Mouse (Mus musculus): ENCODE measurements at regions not wholly inside any gene's neighbourhood (a gene's known extent, or its start where the extent isn't known, plus 50 kb on each side); places are given as distances from the start of the nearest gene placed in this dataset.
A peak's percentile ranks its signal among the peaks of the same experiment; 100 is the strongest.

GRCm38 (mm10) chr14:25392412-25392811 is 66.6 kb upstream of the Zmiz1 start:
- DNase-seq (ENCODE audit: extremely low spot score, low read depth, low spot score), result no peak

DNA sequence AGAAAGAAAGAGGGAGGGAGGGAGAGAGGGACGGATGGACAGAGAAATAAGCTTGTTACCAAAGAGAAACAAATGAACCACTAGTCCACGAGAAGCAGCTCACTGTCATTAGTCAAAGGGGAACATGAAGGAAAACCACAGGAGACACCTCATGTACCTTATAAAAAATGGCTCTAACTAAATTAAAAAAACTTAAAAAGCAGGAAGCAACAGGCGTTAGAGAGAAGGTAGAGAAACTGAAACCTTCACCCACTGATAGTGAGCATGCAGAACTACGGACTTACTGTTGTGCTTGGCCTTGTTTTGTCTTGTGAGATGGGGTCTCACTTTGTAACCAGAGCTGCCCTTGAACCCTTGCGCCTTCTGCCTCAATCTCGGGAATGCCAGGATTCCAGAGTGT is 66.0 kb upstream of the Zmiz1 start:
- no peak for DNase-seq (ENCODE audit: extremely low spot score, low read depth, low spot score)

DNA sequence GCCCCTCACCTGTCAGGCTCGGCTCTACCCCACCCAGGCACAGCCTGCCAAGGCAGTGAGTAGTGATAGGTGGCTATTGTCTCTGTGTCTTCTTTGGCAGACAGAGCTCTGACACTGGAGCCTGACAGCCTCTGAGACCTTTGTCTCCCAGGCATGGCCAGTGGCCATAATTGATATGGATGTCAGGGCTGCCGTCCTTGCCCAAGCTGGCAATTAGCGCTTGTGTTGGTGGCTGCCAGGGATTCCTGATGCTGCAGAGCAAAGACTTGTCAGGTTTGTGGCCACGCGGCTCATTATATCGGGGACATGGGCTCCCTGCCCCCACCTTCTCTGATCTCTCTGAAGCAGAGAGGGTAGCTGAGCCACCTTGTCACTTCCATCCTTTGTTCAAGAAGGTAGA is 64.1 kb upstream of the Zmiz1 start:
- no peak for DNase-seq (ENCODE audit: extremely low spot score, low read depth, low spot score)

DNA sequence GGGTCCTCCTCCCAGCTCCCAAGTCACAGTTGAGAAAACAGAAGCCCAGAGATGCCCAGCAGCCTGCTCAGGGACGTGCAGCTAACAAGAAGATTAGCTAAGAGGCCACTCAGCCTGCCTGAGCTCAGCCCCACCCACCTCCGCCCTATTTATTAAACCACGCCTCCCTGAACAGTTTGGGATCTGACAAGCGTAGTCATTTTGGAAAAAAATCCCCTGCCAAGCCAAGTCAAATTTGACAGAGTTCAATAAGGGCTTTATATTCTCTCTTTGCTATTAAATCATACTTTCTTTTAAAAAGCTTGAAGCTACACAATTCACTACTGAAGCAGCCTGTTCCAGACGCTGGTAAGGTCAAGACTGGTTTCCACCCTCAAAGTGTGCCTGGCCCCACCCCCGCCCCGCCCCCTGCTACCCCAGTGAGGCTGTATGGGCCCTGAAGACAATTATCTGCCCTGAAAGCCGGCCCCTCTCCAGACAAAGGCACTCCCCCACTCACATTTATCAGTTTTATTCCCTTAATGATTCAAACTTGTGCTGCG is 61.9 kb upstream of the Zmiz1 start:
- peak; percentile 75 for DNase-seq (ENCODE audit: extremely low spot score, low read depth, low spot score)

DNA sequence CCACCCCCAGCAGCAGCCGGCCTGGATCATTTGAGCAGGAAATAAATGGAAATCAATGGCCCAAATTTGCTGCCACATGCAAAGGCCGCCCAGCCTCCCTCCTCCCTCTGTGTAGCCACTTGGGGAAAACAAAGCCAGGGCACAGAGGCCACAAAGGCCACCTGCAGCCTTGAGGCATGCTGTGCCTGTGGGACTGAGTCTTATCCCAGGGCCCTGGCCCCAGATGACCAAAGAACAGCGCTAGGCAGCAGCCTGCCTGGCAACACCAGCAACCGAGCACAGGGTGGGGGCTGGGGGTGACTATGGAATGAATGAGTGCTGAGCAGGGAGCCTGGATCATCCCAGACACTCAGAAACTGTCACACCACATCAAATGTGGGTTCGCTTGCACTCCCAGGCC is 61.2 kb upstream of the Zmiz1 start:
- DNase-seq (ENCODE audit: extremely low spot score, low read depth, low spot score), result no peak

DNA sequence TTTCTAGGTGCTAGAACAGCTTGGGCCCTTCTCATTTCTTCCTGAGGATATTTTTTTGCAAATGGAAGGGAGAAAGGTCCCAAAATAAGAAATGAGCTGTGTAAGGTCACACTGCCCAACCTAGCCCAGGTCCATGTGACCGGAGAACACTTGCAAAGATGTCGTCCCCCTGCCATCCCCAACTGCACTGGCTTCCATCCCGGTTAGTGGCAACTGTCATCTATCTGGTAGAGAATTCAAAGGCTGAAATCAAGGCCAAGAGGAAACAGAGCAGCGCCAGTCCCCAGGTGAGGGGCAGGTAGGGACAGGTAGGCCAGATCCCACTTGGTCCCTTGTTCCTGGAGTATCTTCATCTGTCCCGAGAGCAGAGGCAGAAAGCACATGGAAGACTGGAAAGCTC is 60.2 kb upstream of the Zmiz1 start:
- DNase-seq (ENCODE audit: extremely low spot score, low read depth, low spot score), result no peak

GRCm38 (mm10) chr14:25399286-25399685 is 59.7 kb upstream of the Zmiz1 start:
- no peak for DNase-seq (ENCODE audit: extremely low spot score, low read depth, low spot score)

- DNase-seq (ENCODE audit: extremely low spot score, low read depth, low spot score), result no peak
Measured at GRCm38 (mm10) chr14:25401104-25401963, 57.7 kb upstream of the Zmiz1 start.

DNA sequence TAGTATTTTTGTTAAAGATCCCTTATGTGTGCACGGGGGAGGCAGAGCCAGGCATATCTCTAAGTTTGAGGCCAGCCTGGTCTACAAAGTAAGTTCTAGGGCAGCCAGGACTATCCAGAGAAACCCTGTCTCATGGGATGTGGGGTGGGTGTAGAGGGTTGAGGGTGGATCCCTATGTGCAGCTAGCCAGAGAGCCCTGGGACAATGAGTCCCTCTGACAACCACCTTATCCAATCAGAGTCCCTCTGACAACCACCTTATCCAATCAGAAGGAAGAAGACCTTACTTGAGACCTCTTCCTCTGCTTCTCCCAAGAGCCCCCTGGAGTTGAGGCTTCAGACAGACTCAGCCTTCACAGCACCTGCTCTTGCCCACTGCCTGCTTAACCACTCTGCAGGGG is 56.6 kb upstream of the Zmiz1 start:
- DNase-seq (ENCODE audit: extremely low spot score, low read depth, low spot score), result no peak

DNA sequence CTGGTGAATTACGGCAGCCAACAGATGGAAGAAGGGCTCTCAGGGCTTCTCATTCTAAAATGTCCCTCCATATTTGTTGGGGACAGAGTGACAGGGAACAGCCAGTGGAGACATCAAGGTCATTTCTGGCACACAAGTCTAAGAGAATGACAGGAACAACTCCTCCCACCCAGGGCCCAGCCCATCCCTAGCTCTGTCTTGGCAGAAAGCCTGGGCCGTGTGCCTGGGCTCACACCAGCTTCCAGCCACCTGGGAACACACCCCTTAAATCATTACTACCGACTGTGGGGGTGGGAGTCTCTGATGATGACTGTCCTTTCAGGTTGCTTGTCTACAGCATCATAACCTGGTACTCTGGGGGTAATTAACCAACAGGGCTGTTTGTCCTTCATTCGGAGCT is 53.8 kb upstream of the Zmiz1 start:
- no peak for DNase-seq (ENCODE audit: extremely low spot score, low read depth, low spot score)

DNA sequence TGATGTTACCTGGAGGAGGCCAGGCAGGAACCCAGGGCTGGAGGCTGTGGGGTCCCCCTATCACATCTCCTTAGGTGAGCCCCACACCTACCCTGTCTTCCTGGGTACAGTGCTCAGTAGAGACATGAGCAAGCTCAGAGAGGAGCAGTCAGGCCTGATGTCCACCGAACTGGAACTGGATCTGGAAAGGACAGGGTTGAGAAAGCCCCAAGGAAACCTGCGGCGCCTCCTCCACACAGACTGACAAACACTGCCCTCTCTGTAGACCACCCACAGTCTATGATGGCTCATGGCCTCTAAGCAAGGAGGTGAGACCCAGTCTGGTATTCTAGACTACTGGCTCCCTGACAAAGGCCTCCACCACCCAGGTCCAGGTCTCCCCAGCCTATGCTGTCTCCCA is 52.9 kb upstream of the Zmiz1 start:
- no peak for DNase-seq (ENCODE audit: extremely low spot score, low read depth, low spot score)

GRCm38 (mm10) chr14:25406613-25407012 is 52.4 kb upstream of the Zmiz1 start:
- no peak for DNase-seq (ENCODE audit: extremely low spot score, low read depth, low spot score)

- DNase-seq (ENCODE audit: extremely low spot score, low read depth, low spot score), result no peak
Measured at GRCm38 (mm10) chr14:25407111-25407510, 51.9 kb upstream of the Zmiz1 start.
